Mouse (Mus musculus) E14TG2a.4 (cell line): ENCODE results near the gene Lrrc28.

ENCODE experiments used
- CTCF ChIP-seq: conservative IDR thresholded peaks from 2 replicates; pipeline ENCODE4 v1.5.1; 2014; ENCODE audit warnings: low read length
- POU5F1 ChIP-seq: IDR thresholded peaks from 2 replicates; pipeline ENCODE4 v1.6.1; 2014; ENCODE audit warnings: low read length, borderline replicate concordance

DNA sequence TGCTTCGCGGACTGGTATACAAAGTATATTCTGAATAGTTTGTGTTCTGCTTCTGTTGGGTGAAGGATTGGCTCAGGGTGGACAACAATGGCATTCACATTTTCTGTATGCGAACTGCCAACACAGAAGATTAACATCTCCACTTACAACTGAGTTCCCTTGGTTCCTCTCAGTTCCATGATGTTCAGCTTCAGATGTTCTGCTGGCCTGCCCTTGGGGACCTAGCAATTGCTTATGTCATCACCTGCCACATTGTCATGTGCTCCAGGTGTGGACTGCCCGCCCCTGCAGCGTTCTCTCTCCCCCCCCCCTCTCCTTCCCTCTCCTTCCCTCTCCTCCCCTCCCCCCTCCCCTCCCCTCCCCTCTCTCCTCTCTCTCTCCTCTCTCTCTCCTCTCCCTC, 58.6 kb downstream of the Lrrc28 start:
- no peak for TF ChIP-seq CTCF
- TF ChIP-seq POU5F1: no peak
